Mouse (Mus musculus) granulocyte monocyte progenitor cell, adult 5-6 weeks (primary cell): ENCODE data around the gene Elovl5. TPM values are rescaled to one million over a fixed set of nuclear protein-coding genes. Genes with fewer than 3 reads are reported as not detected.

Source experiments
- ATAC-seq: replicated peaks from 2 replicates; pipeline ENCODE4 v1.8.0; 2016; ENCODE audit warnings: mild to moderate bottlenecking, moderate TSS enrichment, inconsistent platforms; ENCODE audit not compliant: poor library complexity, severe bottlenecking
- total RNA-seq, 2 experiments: library from RNA; stranded (forward) in 1 of 2; stranded (reverse) in 1 of 2; fragments of 200-712, 200-1000 nt in 1 of 2; fragments of >200 nt in 1 of 2; fragmentation: Nextera tagmentation in 1 of 2; gene quantifications; 2 replicates each; pipeline ENCODE4 v1.2.3; 2014 to 2017

The Elovl5 gene
- total RNA-seq (2014; fragmentation: Nextera tagmentation), result 79.8 and 80.9 TPM in 2 replicates
- total RNA-seq (2017), result 123 and 128 TPM in 2 replicates

DNA sequence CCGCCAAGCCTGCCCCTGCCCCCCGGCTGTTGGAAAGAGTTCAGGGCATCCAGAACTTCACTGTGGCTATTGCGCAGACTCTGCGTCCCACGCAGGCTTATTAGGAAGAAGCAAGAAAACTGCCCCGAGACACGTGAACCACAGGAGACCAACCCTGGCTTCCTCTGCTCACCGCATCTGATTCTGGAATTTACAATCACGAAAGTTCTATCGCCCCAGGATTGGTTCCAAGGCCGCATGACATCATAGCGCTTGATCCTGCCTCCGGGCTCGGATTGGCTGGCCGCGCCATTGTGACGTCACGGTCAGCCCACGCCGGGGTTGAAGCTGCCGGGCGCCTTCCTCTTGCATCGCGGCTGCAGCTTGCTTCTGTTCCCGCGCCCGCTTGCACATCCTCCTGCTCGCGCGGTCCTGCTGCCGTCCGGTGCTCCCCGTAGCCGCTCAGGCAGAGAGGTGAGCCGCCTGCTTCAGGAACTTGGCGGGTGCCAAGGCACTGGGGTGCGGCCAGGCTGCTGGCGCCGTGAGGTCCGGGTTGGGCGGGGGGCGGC lies at the start of gene Elovl5:
TSS of gene Elovl5 (plus strand) at position 291 of the 548 bp plus-strand sequence.
- ATAC-seq, result peak; percentile 83

DNA sequence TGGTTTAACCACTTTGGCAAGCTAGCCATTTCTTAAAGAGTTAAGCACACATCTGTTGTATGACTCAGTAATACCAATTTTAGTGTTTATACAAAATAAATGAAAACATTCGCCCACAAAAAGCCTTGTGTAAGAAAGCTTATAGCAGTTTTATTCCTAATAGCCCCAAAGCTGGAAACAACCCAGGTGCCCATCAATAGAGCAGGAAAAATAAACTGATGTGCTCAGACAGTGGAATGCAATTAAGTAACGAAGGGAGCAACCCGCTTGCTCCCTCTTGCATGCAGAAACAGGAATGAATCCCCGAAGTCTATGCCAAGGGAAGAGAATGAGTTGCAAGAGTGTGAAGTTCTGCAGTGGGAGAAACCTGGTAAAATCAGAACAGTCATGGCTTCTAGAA lies 25.7 kb upstream of the Elovl5 start:
- no peak for ATAC-seq

DNA sequence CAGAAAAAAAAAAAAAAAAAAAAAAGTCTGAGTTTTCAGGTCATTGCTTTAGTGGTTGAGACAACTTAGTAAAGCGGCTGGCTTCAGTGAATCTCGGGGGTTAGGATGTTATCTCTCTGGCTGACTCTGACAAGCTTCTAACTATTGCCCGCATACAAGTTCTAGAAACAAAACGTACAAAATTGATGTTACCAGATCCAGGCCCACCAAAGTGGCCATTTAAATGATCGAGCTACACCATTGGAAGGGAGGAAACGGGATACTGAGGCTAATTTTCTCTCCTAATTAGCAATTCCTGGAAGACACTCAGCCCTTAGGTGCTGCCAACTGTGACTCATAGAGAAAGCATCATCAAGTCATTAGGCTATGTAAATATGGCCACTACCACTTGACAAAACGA lies 18.6 kb upstream of the Elovl5 start:
- no peak for ATAC-seq

DNA sequence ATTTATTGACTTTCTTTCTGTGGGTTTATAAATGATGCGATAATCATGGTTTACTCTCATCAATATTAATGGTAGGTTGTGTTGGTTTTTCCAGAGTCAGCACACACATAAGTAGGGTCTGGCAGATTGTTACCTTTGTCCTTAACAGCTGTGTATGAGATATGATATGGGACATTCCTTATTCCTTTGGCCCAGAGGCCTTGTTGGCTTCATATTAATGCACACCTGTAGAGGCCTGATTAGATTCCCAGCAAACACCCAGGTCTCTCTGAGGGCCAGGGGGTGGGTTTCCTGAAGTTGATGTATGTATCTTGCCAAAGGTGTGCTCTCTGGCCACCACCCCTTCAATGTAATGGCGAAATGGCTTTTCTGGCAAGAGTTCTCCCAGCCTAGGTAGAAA lies 13.0 kb upstream of the Elovl5 start:
- ATAC-seq, result no peak

DNA sequence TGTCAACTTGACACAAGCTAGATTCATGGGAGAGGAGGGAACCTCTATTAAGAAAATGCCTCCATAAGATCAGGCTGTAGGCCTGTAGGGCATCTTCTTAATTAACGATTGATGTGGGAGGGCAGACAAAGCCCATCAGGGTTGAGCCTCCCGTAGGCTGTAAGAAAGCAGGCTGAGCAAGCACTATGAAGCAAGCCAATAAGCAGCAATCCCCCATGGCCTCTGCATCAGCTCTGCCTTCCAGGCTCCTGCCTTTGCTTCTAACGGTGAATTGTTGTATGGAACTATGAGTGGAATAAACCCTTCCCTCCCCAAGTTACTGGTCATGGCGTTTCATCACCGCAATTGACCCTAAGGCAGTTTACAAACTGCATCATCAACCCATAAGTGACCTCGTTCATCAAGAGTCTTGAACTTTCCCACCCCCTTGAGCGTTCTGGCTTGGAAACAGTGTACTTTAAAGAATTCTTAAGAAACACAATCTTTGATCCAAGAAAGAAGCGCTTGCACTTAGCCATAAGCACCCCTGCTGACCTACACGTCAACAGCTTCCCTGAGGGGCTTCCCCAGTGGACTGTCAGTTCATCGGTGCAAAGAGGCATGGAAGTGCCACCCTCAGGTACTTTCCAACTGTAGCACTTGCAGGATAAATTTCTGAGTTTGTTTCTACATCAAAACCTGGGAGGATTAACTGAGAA lies 7.4 kb upstream of the Elovl5 start:
- ATAC-seq, result no peak

DNA sequence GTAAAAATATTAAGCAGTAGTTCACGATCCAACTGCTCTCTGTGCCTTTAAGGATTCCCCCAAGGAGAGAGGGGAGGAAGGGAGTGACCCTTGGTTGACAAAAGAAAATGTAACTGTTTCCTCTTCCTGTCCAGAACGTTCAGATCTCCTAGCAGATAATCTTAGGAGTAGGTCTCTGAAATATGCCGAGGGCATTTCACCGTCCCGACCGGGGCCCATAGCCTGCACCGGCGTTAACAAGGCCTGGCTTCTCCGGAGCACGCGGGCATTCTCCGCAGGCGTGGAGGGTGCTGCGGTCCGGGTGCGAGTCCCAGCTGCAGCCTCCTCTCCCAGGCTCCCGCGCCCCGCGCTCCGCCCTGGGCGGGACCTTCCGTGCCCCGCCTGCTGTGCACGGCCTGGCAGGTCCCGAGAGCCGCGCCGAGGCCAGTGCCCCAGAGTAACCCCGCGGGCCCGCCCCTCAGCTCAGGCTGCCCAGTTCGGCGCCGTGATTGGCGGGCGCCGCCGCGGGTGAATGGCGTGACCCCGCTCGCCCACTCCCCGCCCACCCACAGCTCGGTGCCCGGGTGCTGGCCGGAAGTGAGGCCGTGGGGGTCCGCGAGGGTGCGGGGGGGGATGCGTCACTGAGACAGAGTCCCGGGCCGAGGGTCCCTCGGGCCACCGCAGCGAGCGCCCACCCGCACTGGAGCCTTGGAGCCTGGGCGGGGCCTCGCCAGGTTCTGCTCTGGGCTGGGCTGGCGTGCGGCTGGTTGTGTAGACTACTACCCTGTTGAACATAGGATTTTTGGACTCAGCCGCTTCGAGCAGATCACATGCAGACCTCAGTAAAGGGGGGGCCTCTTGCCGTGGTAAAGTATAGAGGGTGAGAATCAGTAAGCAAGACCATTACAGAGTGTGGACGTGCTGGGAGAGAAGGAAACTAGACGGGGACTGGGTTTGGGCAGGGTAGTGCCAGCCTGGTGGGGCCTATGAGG lies 6.6 kb upstream of the Elovl5 start:
- ATAC-seq, result peak; percentile 84

DNA sequence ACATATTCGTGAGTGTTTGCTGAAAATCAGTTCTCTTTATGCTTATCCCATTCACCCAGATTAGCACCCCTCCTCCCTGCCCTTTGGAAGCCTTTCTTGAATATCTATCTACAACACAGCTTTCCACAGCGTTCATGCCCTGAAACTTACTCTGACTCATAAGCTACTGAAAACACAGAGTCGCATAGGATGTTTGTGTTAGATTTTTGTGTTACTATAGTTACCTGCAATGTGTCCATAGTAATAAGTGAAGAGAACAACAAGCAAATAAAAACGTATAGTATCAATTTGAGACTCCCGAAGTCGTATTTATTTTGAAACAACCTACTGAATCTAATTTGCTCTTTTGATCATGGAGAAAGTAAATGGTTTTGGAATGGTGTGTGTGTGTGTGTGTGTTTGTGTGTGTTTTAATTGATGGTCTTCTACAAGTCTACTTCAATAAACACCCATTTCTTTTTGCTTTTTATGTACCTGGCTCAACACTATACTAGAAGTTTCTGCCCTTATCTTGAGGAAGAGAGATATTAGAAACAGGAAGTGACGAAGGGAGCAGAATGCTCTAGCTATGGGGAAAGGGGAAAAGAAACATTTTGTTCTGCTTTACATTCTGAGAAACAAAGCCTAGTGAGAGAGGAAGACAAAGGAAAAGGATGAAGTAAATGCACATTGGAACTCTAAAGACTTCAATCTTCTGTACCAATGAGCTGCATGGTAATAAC lies 5.5 kb upstream of the Elovl5 start:
- ATAC-seq, result peak; percentile 35

DNA sequence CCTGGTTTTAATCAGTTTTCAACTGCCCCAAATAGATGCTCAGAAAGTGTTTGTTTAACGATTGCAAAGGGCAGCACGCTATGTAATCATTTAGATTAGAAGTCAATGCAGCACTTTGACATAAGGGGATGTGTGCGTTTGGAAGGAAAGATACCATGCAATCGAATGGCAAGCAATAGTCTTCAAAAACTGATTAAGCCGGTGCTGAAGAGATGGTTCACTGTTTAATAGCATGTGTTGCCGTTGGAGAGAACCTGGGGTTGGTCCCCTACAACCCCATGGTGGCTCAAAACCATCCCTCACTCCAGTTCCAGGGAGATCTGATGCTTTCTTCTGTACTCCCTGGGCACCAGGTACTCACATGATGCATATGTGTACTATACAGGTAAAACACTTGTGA lies 4.9 kb upstream of the Elovl5 start:
- no peak for ATAC-seq

DNA sequence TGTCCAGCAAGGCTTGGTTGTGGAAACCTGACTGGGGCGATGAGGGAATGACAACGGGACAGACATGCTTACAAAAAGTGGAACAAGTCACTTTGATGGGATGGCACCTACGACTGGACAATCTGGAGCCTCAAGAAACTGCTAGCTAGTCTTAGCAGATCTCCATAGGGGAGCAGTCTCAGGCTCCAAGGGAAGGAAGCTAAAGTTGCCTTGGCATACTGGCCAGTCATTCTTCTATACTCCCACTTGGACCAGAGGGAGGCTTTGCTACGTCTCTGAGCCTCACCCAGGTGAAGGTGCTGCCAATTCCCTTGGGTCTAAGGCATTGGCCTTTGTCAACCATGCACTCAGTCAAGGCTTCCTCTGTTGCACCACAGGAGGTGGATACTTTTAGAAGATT lies 2.5 kb upstream of the Elovl5 start:
- no peak for ATAC-seq

DNA sequence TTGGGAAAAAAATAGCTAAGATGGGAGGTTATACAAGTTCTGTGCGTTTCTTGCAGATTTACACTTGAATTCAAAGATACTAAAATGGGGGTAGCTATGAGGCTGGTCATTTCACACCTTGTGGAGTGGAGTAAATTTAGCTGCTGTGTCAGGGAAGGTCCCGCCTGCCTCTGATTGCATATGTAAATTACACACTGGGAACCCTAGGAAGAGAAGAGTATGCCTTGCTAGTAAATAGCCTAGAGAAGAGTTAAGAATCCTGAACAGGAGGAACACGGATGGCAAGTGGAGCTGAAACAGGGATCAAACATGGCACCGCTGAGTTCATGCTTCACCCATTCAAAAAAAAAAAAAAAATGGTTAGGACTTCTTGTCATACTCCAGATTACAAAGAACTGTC lies 1.4 kb upstream of the Elovl5 start:
- no peak for ATAC-seq

DNA sequence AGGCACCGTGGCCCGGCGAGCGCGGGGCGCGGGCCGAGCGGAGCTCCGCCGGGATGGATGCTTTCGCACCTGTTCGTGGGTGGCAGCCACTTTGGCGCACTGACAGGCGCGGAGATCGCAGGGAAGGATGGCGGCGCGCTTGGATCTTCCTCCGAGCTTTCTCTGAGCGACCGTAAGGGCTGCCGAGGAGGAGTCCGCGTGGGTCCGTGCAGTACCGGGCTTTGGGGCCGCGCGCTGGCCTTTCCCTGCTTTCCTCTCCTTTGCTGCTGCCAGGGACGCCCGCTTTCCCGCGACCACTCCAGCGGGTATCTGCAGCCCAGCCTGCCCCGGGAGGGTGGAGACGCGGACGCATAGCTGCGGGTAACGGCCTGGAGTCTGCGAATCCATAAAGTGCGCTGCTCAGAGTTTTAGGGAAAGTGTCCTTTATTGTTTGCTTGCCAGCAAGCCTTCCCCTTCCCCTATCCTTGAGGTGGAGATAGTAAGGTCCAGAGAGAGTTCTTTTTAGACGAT lies 513 bp downstream of the Elovl5 start:
- no peak for ATAC-seq

DNA sequence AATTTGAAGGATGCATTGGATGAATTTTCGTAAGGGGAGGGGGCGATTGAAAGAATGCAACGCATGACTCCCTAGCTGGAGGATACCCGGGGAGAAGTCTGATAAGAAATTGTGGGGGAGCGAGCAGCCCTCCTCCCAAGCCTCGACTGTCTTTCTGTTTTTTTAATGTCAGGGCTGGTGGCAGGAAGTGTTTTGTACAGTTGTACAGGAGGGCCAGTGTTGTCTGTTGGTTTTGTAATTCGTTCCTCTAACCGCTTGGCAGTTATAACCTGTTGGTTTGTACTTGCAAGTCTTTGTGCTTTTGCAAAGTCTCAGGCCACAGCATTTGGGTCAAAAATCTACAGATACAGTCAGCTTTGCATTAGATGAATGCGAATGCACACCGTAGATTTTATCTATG lies 1.0 kb downstream of the Elovl5 start:
- peak; percentile 23 for ATAC-seq

DNA sequence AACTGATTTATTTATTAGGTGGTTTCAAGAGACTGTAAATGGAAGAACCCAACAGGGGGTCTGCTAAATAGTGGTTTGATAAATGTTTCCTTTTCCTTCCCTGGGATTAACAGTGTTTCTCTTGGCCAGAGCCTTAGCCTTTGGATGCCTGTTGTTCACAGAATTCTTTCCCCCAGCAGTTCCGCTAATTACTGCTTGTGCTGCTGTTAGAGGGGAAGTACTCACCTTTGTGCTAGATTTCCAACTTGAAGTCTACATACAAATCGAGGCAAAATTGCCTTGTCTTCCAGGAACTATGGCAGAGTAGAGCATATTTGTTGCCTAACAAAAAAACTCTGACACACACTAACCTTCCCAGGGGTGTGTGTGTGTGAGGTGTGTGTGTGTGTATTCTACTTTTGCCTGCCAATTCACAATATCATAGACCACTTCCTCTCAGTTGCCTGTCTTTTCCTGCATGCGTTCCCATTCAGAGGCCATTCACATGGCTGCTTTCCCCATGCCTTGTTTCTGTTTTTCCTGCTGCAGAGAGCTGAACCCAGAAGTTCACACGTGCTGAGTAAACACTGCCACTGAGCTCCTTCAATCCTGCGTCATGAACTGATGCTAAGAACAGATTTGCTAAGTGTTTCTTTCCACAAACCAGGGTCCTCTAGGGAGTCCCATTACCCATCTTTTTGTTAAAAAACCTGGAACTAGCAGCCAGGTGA lies 2.0 kb downstream of the Elovl5 start:
- no peak for ATAC-seq

DNA sequence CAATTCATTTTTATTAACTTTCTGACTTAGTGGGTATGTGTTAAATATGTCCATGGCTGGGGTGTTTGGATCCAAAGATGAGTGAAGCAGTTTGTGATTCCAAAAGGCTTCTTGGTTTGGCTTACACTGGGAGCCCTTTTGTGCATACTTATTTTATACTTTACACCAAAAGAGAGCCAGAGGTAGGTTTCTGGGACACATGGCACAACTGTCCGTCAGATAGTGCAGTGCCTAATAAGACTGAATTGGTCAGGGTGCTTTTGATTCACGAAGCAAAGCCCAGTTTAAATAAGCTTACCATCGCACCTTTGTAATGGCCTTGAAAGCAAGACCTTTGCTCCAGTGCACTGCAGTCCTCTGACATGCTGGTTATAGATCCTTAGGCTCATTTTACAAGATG lies 3.3 kb downstream of the Elovl5 start:
- no peak for ATAC-seq

DNA sequence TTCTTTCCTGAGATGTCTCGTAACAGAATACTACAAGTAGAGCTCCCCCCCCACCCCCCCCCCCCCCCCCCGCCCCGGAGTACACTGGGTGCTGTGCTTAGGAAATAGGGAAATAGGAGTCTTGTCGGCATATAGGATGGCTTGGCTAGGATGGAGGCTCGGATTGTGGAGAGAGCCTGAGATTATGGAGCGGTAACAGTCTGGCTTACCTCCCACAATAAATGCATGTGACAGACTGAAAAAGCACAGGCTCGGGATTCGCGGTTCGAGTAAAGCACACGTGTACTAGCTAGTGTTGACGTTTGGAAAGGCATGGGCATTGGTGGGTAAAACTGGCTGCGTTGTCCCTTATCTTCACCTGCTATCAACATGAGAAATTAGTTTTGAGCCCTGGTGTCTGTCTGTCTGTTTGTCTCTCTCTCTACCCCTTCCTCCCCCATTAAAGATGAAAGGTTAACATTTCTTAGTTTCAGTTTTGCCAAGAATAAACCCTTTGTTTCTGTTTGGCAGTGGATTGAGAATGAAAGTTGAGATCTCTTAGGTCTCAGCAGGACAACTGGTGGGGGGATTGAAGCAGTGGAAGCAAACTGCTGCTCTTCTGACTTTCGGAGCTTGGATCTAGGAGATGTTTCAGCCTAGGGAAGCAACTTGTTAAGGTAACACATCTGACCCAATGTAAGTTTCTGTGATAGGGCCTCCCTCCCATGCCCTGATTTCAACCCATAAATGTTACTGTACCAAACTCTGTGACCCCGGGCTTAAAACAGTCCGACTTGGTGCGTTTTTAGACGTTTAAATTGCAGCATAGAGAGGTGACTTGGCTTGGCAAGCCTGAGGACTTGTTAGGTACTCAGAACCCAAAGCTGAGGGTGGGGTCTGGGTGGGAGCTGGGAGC lies 4.4 kb downstream of the Elovl5 start:
- ATAC-seq, result no peak

DNA sequence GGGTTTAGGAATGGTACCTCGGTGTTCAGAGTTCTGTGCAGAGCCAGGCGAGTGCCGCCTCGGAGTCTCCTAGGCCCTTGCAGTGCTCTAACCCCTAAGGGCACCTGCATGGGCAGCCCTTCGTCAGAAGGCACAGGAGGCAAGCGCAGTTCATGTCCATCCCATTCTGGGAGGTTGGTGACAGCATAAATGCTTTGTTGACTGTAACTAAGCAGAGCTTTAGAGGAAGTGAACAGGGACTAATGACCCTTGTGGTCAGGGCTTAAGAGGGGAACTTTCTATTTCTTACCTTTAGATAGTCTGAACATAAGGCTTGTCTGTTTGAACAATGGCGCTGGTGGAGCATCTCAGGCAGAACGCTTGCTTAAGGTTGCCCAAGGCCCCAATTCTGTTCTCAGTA lies 6.6 kb downstream of the Elovl5 start:
- peak; percentile 63 for ATAC-seq

DNA sequence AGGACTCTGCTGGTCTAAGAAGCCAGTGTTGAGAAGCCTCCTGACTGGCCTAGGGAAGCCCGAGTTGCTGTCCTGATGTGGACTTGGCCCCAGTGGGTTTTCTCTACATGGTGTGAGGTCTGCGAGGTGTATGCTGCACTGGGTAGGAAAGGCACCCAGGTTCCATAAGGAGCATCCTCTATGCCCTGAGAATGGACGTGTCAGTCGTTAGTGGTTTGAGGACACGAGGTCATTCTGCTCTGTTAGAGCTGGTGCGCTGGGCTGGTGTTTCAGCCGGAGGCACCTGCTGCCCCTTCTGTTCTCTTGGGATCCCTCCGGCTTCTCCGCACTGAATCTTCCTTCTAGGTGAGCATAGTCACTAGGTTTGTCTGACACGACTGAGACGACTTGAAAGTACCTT lies 7.0 kb downstream of the Elovl5 start:
- ATAC-seq, result no peak

DNA sequence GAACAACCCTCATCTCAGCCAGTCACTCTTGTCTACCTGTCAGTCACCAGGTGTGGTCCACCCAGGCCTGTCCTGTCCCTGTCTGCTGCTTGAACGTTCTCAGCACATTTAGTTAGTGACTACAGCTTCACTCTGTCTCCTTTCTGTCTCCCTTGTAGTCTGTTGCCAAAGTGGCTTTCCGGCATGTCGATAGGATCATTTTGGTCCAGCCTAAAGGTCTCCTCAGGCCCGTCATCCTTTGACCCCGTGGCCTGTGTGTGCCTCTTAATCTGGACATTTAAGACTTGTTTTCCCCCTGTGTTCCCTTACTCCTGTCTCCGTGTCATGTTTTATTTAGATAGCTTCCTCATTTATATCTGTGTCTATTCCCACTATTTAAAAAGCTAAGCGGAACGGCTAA lies 9.0 kb downstream of the Elovl5 start:
- ATAC-seq, result no peak

DNA sequence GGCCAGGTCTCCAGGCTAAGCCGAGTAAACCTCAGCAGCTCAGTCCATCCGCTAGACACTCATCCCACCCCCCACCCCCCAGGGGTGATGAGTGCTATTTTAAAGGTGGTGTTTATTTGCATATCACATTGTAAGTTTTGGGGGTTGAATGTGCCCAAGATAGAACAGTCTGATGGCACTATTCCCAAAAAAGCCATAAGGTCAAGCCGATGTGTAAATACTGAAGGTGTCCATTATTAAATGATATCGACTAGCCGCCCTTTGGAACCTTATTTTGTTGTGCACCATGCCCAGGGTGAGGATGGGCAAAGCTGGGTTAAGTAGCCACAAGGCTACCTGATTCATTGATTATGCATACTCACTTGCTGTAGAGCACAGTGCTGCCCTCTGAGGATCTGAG lies 9.7 kb downstream of the Elovl5 start:
- ATAC-seq, result no peak
